ENCODE assay signal across 18 mouse cellular contexts in the genomic region with DNA sequence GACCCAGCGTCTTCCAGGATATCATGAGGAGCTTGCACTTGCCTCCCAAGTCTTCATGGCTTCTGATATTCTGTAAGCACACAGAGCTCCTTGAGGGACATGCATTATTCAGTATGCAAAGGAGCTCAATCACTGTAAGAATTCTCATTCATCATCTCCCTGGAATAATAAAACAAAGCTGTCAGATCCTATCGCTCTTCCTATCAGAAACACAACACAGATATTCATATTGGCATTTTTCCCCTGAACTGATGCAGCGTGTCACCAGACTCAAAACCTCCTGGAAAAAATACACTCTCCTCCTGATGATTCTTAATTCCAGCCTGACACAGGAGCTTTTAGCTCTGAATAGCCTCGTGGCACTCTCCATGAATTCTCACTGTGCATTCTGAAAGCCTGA.
DNase-seq lines count a peak whose midpoint lies in the region; ATAC-seq and TF ChIP-seq lines count a peak whose summit lies in the region.
"Had no signal": no experiment of that assay in that cellular context is flagged by ENCODE, and none has a peak within 500 bp of the region (broad histone marks: within the 10 kb centered on the region; RNA-seq: fewer than 3 reads in every experiment).

No protein-coding gene starts in this region.

- DNase-seq in hindbrain, embryonic 11.5 days (ENCODE audit: low spot score): peak; percentile 15
- no peak for DNase-seq in hindbrain, embryonic 10.5 days (ENCODE audit: low spot score)
- peak; percentile 61 for DNase-seq in embryonic facial prominence, embryonic 14.5 days (ENCODE audit: low spot score)
- DNase-seq in forebrain, postnatal 0 days: peak; percentile 41
- no peak for DNase-seq in heart, adult 18-20 months
- no peak for DNase-seq in adrenal gland, adult (ENCODE audit: inconsistent age in 2 of 2, low spot score in 1 of 2)
- DNase-seq: cerebellum, adult 9-11 months; gastrocnemius, postnatal 14 days; kidney, adult 8-10 months; kidney, postnatal 14 days; layer of hippocampus, postnatal 36 days; liver, embryonic 13.5 days; lung, embryonic 14.5 days; lung, postnatal 36 days had no signal

- no peaks in the 10 kb centered on the region for H3K9me3 ChIP-seq in hindbrain, embryonic 11.5 days (ENCODE audit: control insufficient read depth, low read length)
- H3K9me3 ChIP-seq in hindbrain, embryonic 10.5 days: no peaks in the 10 kb centered on the region
- H3K9me3 ChIP-seq in embryonic facial prominence, embryonic 14.5 days (ENCODE audit: control insufficient read depth, low read length): no peaks in the 10 kb centered on the region
- H3K9me3 ChIP-seq in forebrain, postnatal 0 days (ENCODE audit: low read length): no peaks in the 10 kb centered on the region
- no peaks in the 10 kb centered on the region for H3K9me3 ChIP-seq in midbrain, embryonic 15.5 days
- H3K9me3 ChIP-seq: limb, embryonic 13.5 days; liver, embryonic 13.5 days; neural tube, embryonic 15.5 days had no signal

- H3K4me2 ChIP-seq in hindbrain, embryonic 11.5 days (replicated peaks; ENCODE audit: low read depth, low read length): no peak overlapping the region
- 0 out of 2 replicates have a peak overlapping the region, but pooled peaks have one; percentile 11 for H3K4me2 ChIP-seq in embryonic facial prominence, embryonic 14.5 days (ENCODE audit: low read depth, low read length)
- H3K4me2 ChIP-seq in forebrain, postnatal 0 days (ENCODE audit: low read depth): no peak overlapping the region
- H3K4me2 ChIP-seq in midbrain, embryonic 15.5 days: peak overlapping the region; percentile 13; the same call in 1 of the 2 replicates
- H3K4me2 ChIP-seq: limb, embryonic 13.5 days; liver, embryonic 13.5 days; lung, embryonic 14.5 days; neural tube, embryonic 15.5 days had no signal

- H3K27me3 ChIP-seq in hindbrain, embryonic 11.5 days (ENCODE audit: control insufficient read depth, insufficient read depth, low read length): no peaks in the 10 kb centered on the region
- no peaks in the 10 kb centered on the region for H3K27me3 ChIP-seq in hindbrain, embryonic 10.5 days (ENCODE audit: insufficient read depth, poor library complexity, severe bottlenecking)
- no peaks in the 10 kb centered on the region for H3K27me3 ChIP-seq in embryonic facial prominence, embryonic 14.5 days (replicated peaks; ENCODE audit: control insufficient read depth, insufficient read depth, low read length)
- no peaks in the 10 kb centered on the region for H3K27me3 ChIP-seq in forebrain, postnatal 0 days (ENCODE audit: insufficient read depth, low read length)
- no peaks in the 10 kb centered on the region for H3K27me3 ChIP-seq in midbrain, embryonic 15.5 days (replicated peaks)
- H3K27me3 ChIP-seq: limb, embryonic 13.5 days; liver, embryonic 13.5 days; neural tube, embryonic 15.5 days had no signal

- H3K27ac ChIP-seq in hindbrain, embryonic 11.5 days (ENCODE audit: low read depth, low read length): no peak overlapping the region
- no peak overlapping the region for H3K27ac ChIP-seq in hindbrain, embryonic 10.5 days
- no peak overlapping the region for H3K27ac ChIP-seq in embryonic facial prominence, embryonic 14.5 days (replicated peaks; ENCODE audit: low read depth, low read length)
- H3K27ac ChIP-seq in forebrain, postnatal 0 days (ENCODE audit: low read depth, low read length): no peak overlapping the region
- H3K27ac ChIP-seq in midbrain, embryonic 15.5 days: 0 out of 2 replicates have a peak overlapping the region, but pooled peaks have one; percentile 34
- H3K27ac ChIP-seq: layer of hippocampus, adult 2 months; limb, embryonic 13.5 days; liver, embryonic 13.5 days; neural tube, embryonic 15.5 days had no signal

- no peaks in the 10 kb centered on the region for H3K36me3 ChIP-seq in hindbrain, embryonic 11.5 days (ENCODE audit: control insufficient read depth, insufficient read depth, low read length)
- H3K36me3 ChIP-seq in hindbrain, embryonic 10.5 days: no peaks in the 10 kb centered on the region
- H3K36me3 ChIP-seq in embryonic facial prominence, embryonic 14.5 days (ENCODE audit: control insufficient read depth, insufficient read depth, low read length): no peaks in the 10 kb centered on the region
- no peaks in the 10 kb centered on the region for H3K36me3 ChIP-seq in forebrain, postnatal 0 days (ENCODE audit: insufficient read depth)
- no peaks in the 10 kb centered on the region for H3K36me3 ChIP-seq in midbrain, embryonic 15.5 days (replicated peaks)
- H3K36me3 ChIP-seq: limb, embryonic 13.5 days; liver, embryonic 13.5 days; neural tube, embryonic 15.5 days had no signal

- peak; percentile 60; the same call in 1 of the 2 replicates for ATAC-seq in hindbrain, embryonic 11.5 days (ENCODE audit: low FRiP score)
- no peak for ATAC-seq in embryonic facial prominence, embryonic 14.5 days (ENCODE audit: low read depth)
- ATAC-seq in forebrain, postnatal 0 days: peak; percentile 86; the same call in 1 of the 2 replicates
- no peak; the same call in 1 of the 2 replicates for ATAC-seq in midbrain, embryonic 15.5 days (replicated peaks)

- 48% methylated on average over 4 of the region's 4 CpGs for WGBS in hindbrain, embryonic 11.5 days
- 52% methylated on average over 4 of the region's 4 CpGs for WGBS in hindbrain, embryonic 10.5 days
- 30% methylated on average over 4 of the region's 4 CpGs for WGBS in embryonic facial prominence, embryonic 14.5 days
- 20% methylated on average over 4 of the region's 4 CpGs for WGBS in forebrain, postnatal 0 days
- WGBS in midbrain, embryonic 15.5 days: 17% methylated on average over 4 of the region's 4 CpGs

- no peak overlapping the region for H3K4me3 ChIP-seq in hindbrain, embryonic 11.5 days (ENCODE audit: low read depth, low read length)
- H3K4me3 ChIP-seq in hindbrain, embryonic 10.5 days: no peak overlapping the region
- no peak overlapping the region for H3K4me3 ChIP-seq in embryonic facial prominence, embryonic 14.5 days (ENCODE audit: low read depth, low read length)
- H3K4me3 ChIP-seq in forebrain, postnatal 0 days (ENCODE audit: low read depth, low read length): no peak overlapping the region
- H3K4me3 ChIP-seq in midbrain, embryonic 15.5 days: no peak overlapping the region
- H3K4me3 ChIP-seq: layer of hippocampus, adult 2 months; limb, embryonic 13.5 days; liver, embryonic 13.5 days; neural tube, embryonic 15.5 days had no signal

- H3K4me1 ChIP-seq in hindbrain, embryonic 11.5 days (replicated peaks; ENCODE audit: control insufficient read depth, insufficient read depth, low read length): no peaks in the 10 kb centered on the region
- peaks cover 9% of the 10 kb centered on the region; the same call in 1 of the 2 replicates for H3K4me1 ChIP-seq in hindbrain, embryonic 10.5 days (replicated peaks)
- H3K4me1 ChIP-seq in embryonic facial prominence, embryonic 14.5 days (ENCODE audit: control insufficient read depth, insufficient read depth, low read length): no peaks in the 10 kb centered on the region; the same call in 1 of the 2 replicates
- no peaks in the 10 kb centered on the region for H3K4me1 ChIP-seq in forebrain, postnatal 0 days (ENCODE audit: insufficient read depth)
- peaks cover 19% of the 10 kb centered on the region for H3K4me1 ChIP-seq in midbrain, embryonic 15.5 days
- H3K4me1 ChIP-seq: liver, embryonic 13.5 days; neural tube, embryonic 15.5 days had no signal

- no peak overlapping the region for H3K9ac ChIP-seq in hindbrain, embryonic 11.5 days (ENCODE audit: low read depth, low read length)
- no peak overlapping the region for H3K9ac ChIP-seq in embryonic facial prominence, embryonic 14.5 days (ENCODE audit: low read depth, low read length)
- no peak overlapping the region for H3K9ac ChIP-seq in forebrain, postnatal 0 days
- no peak overlapping the region for H3K9ac ChIP-seq in midbrain, embryonic 15.5 days
- H3K9ac ChIP-seq: limb, embryonic 13.5 days; liver, embryonic 13.5 days; lung, embryonic 14.5 days; neural tube, embryonic 15.5 days had no signal

- TF ChIP-seq CTCF in forebrain, postnatal 0 days (IDR thresholded peaks at IDR 0.05; ENCODE audit: low read depth): no peak

Comparison
In these comparisons a context has a peak if more than half of its experiments do, and no peak if none do; other contexts are left out.
1. DNase-seq: peak in hindbrain, embryonic 11.5 days (single experiment), embryonic facial prominence, embryonic 14.5 days (single experiment) and forebrain, postnatal 0 days (single experiment); none in hindbrain, embryonic 10.5 days (single experiment), heart, adult 18-20 months (0 of 2) and adrenal gland, adult (0 of 2).
2. ATAC-seq: peak in hindbrain, embryonic 11.5 days (single experiment) and forebrain, postnatal 0 days (single experiment); none in embryonic facial prominence, embryonic 14.5 days (single experiment) and midbrain, embryonic 15.5 days (single experiment).
3. H3K4me2 ChIP-seq: peak in embryonic facial prominence, embryonic 14.5 days (single experiment) and midbrain, embryonic 15.5 days (single experiment); none in hindbrain, embryonic 11.5 days (single experiment) and forebrain, postnatal 0 days (single experiment).